Mouse (Mus musculus): ENCODE results near the gene Tnrc18. TPM values are rescaled to one million over a fixed set of nuclear protein-coding genes. Genes with fewer than 3 reads are reported as not detected.
A peak's percentile ranks its signal among the peaks of the same experiment; 100 is the strongest.

The Tnrc18 gene
- total RNA-seq, 2 experiments from 2014 or later: 36.2 to 37.1 TPM

- intact Hi-C loops (cut with DNase I; ENCODE audit: low total_unique reads): loop anchor here (5.0 kb wide), 1 partner anchor 41 kb away; no protein-coding TSS in a partner anchor
- DNase-seq: peak; percentile 69
Measured at GRCm38 (mm10) chr5:142812976-142813721, 4.3 kb downstream of the Tnrc18 start.

DNA sequence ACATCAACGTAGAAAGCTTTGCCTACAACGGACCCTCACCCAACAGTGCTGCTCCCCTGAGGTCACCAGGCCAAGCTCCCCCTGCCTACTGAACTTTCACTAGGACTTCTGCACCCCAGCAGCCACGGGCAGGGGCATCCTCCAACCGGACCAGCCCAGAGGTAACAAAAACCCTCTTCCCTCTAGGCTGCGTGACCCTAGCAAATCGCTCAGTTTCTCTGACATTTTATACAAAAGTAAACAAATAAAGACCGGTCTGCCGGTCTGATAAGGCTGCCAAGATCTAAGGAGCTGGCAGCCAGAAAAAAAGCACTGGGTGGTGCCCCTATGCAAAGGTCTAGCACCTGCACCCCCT, 4.9 kb downstream of the Tnrc18 start:
- no peak for DNase-seq
- intact Hi-C loops (cut with DNase I; ENCODE audit: low total_unique reads): loop anchor here (5.0 kb wide), 1 partner anchor 40 kb away; no protein-coding TSS in a partner anchor

GRCm38 (mm10) chr5:142811870-142812443, 5.5 kb downstream of the Tnrc18 start:
- no peak for DNase-seq
- intact Hi-C loops (cut with DNase I; ENCODE audit: low total_unique reads): loop anchor here (5.0 kb wide), 1 partner anchor 40 kb away; no protein-coding TSS in a partner anchor

GRCm38 (mm10) chr5:142810710-142811599, 6.5 kb downstream of the Tnrc18 start:
- intact Hi-C loops (cut with DNase I; ENCODE audit: low total_unique reads): loop anchor here (5.0 kb wide), 1 partner anchor 39 kb away; no protein-coding TSS in a partner anchor
- no peak for DNase-seq

DNA sequence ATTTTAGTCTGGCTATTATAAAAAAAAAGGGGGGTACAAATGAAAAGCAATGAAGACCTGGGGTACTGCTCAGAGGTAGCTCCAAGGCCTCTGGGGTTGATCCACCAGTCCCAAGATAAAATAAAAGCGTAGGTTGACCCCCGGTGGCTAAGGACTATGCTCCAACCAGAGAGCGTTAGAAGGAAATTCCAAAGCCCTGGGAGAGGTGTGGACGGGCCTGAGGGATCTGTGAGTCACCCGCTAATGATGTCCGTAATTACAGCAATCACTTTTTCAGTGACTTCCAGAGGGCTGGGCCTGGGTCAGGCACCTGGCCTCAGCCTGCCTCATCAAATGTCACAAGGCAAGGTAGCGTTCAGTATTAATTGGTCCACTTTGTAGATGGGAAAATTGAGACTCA, 9.8 kb downstream of the Tnrc18 start:
- DNase-seq: no peak
- intact Hi-C loops (cut with DNase I; ENCODE audit: low total_unique reads): no loop called here

DNA sequence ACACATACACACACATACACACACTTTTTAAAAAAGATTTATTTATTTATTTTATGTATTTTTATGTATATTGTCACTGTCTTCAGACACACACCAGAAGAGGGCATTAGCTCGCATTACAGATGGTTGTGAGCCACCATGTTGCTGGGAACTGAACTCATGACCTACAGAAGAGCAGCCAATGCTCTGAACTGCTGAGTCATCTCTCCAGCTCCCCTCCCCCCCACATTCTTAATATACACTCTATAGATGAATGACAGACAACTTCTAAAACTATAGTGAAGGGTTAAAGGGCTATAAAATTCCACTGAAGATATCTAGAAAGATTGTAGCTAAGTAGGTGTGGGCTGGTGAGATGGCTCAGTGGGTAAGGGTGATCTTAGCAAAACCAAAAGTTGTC, 13.7 kb downstream of the Tnrc18 start:
- DNase-seq: no peak
- intact Hi-C loops (cut with DNase I; ENCODE audit: low total_unique reads): no loop called here

- intact Hi-C loops (cut with DNase I; ENCODE audit: low total_unique reads): no loop called here
- no peak for DNase-seq
Measured at GRCm38 (mm10) chr5:142802884-142803283, 14.6 kb downstream of the Tnrc18 start.

DNA sequence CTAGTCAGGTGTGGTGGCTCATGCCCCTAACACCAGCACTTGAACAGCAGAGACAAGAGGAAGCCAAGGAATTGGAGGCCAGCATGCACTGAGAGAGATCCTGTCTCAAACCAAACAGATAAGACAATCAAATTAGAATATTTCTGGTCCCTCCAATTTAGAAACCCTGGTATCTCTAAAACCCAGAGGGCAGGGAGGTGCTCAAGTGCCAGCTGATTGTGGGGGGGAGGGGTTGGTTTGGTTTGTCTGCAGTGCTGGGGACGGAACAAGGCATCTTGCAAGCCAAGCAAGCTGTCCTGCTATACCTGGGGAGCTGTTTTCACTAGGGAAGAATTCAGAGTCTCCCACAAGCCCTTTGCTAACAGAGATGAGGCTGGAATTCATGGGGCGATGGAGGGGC, 15.5 kb downstream of the Tnrc18 start:
- intact Hi-C loops (cut with DNase I; ENCODE audit: low total_unique reads): no loop called here
- DNase-seq: no peak

GRCm38 (mm10) chr5:142800656-142801055, 16.8 kb downstream of the Tnrc18 start:
- DNase-seq: no peak
- intact Hi-C loops (cut with DNase I; ENCODE audit: low total_unique reads): no loop called here

GRCm38 (mm10) chr5:142800198-142800597, 17.3 kb downstream of the Tnrc18 start:
- no peak for DNase-seq
- intact Hi-C loops (cut with DNase I; ENCODE audit: low total_unique reads): no loop called here

GRCm38 (mm10) chr5:142799259-142799658, 18.2 kb downstream of the Tnrc18 start:
- DNase-seq: no peak
- intact Hi-C loops (cut with DNase I; ENCODE audit: low total_unique reads): no loop called here

- intact Hi-C loops (cut with DNase I; ENCODE audit: low total_unique reads): no loop called here
- no peak for DNase-seq
Measured at GRCm38 (mm10) chr5:142798190-142798589, 19.3 kb downstream of the Tnrc18 start.

DNA sequence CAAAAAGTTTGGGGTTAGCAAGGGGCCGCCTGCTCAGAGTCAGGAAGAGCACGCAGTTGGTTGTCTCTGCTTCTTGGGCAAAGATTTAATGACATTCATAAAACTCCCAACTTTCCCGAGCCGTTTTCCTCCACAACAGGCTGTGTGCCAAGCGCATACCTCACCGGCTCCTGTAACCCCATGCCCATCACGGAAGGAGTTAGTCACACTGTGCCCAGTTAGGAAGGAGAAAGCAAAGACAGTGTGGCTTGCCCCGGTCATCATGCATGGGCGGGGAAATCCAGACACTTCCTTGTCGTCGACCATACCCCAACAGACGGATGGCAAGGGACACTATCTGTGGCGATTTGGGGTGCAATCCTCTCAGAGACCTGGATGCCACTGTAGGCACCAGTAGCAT, 19.8 kb downstream of the Tnrc18 start:
- intact Hi-C loops (cut with DNase I; ENCODE audit: low total_unique reads): no loop called here

DNA sequence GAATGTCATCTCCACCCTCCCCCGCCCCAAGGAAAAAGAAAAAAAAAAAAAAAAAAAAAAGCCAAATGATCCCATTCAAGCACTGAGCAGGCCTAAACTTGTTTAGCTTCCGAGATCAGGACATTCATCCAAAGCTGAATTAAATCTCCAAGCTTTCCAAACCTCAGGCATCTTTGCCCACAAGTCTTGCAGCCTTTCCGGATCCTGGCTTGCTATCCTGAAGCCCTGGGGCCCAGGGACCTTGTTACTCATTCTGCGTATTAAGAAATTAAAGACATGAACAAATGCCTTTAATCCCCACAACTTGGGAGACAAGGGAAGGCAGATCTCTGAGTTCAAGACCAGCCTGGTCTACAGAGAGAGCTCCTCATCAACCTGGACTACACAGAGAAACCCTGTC, 20.5 kb downstream of the Tnrc18 start:
- DNase-seq: no peak
- intact Hi-C loops (cut with DNase I; ENCODE audit: low total_unique reads): no loop called here

More for the DNA sequence above, 19.8 kb downstream of the Tnrc18 start:
- DNase-seq: no peak

DNA sequence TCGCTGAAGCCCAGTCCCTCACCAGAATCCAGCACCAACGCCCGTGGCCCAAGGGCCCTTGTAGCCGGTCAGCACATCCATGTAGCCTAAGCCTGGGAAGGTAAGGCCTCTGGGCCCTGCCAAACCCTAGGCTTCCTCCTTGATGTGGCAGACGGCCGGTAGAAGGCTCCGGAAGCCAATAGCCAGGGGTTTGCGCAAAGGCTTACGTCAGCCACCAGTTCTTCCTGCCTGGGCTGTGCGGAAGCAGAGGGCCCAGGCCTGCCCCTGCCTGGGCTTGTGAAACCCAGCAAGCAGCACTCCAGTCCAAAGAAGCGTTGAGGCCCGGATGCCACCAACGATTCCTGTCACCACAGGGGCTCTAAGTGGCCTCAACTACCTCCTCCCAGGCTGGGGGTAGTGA, 22.9 kb downstream of the Tnrc18 start:
- intact Hi-C loops (cut with DNase I; ENCODE audit: low total_unique reads): no loop called here
- no peak for DNase-seq

GRCm38 (mm10) chr5:142794161-142794560, 23.3 kb downstream of the Tnrc18 start:
- no peak for DNase-seq
- intact Hi-C loops (cut with DNase I; ENCODE audit: low total_unique reads): no loop called here

- no peak for DNase-seq
- intact Hi-C loops (cut with DNase I; ENCODE audit: low total_unique reads): no loop called here
Measured at GRCm38 (mm10) chr5:142792594-142792993, 24.9 kb downstream of the Tnrc18 start.

DNA sequence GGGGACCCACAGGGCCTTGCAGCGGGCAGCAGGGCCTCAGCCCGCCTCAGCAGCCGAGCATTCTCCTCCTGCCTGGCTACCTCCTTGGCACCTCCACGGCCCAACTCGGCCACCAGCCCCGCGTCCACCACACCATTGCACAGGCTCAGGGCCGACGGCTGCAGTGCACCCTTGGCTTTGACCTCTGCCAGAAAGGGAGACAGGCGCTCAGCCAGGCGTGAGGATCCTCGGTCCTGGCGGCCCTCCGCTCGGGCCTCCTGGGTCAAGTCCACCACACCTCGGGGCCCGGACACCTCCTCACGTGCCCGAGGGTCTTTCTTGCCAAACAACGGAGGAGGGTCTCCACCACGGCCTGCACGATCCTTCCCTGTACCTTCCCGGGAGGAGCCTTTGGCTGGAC, 29.2 kb downstream of the Tnrc18 start:
- intact Hi-C loops (cut with DNase I; ENCODE audit: low total_unique reads): no loop called here

GRCm38 (mm10) chr5:142787304-142787905, 30.1 kb downstream of the Tnrc18 start:
- intact Hi-C loops (cut with DNase I; ENCODE audit: low total_unique reads): no loop called here
- DNase-seq: no peak

More for the DNA sequence above, 29.2 kb downstream of the Tnrc18 start:
- no peak for DNase-seq

DNA sequence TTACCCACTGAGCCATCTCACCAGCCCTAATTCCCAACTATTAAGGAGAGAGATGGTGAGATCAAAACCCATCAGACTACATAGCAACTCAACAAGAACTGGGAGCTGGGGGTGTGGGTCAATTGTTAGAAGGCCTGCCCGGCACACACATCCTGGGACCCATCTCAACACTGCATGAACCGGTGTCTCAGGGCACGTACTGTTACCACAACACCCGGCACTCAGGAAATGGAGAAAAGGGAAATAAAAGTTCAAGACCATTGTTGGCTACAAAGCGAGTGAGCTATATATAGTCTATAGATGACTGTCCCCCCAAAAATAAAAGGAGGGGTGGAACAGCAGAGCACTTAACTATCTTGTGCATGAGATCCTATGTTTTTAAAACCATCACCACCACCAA, 30.8 kb downstream of the Tnrc18 start:
- intact Hi-C loops (cut with DNase I; ENCODE audit: low total_unique reads): no loop called here
- no peak for DNase-seq

Data from gastrocnemius, postnatal 14 days (tissue).